9 mouse cellular contexts compared by ENCODE assay signal in genomic region chr14:116927341-116928315, GRCm38 (mm10). TPM values are rescaled to one million over a fixed set of nuclear protein-coding genes. Genes with fewer than 3 reads are reported as not detected.
A peak's percentile ranks its signal among the peaks of the same experiment; 100 is the strongest.
DNase-seq lines count a peak whose midpoint lies in the region; ATAC-seq and TF ChIP-seq lines count a peak whose summit lies in the region.
"Had no signal": no experiment of that assay in that cellular context is flagged by ENCODE, and none has a peak within 500 bp of the region (broad histone marks: within the 10 kb centered on the region; RNA-seq: fewer than 3 reads in every experiment).

No protein-coding gene starts in this region.

- H3K9me3 ChIP-seq in ES-E14 (ENCODE audit: control insufficient read depth, insufficient read depth, low read depth, low read length), result no peaks in the 10 kb centered on the region
- H3K9me3 ChIP-seq in heart, embryonic 14.5 days (ENCODE audit: control insufficient read depth, low read length), result no peaks in the 10 kb centered on the region
- no peaks in the 10 kb centered on the region for H3K9me3 ChIP-seq in liver, embryonic 14.5 days (ENCODE audit: control insufficient read depth, low read length)

- H3K4me1 ChIP-seq in ES-E14 (ENCODE audit: control insufficient read depth in 2 of 2, insufficient read depth in 2 of 2, low read length in 2 of 2, poor library complexity in 1 of 2), result no peaks in the 10 kb centered on the region
- 0 out of 4 replicates have a peak, but pooled peaks cover 0 to 3% of the 10 kb centered on the region in 2 experiments for H3K4me1 ChIP-seq in heart, embryonic 14.5 days (ENCODE audit: control insufficient read depth in 2 of 2, insufficient read depth in 2 of 2, low read length in 2 of 2)
- H3K4me1 ChIP-seq in liver, embryonic 14.5 days (replicated peaks; ENCODE audit: control insufficient read depth in 2 of 2, insufficient read depth in 2 of 2, low read length in 1 of 2), result no peaks in the 10 kb centered on the region

- H3K9ac ChIP-seq in ES-E14 (ENCODE audit: insufficient read depth, low read depth, low read length, poor library complexity, severe bottlenecking), result no peak overlapping the region
- peak overlapping the region; percentile 77 for H3K9ac ChIP-seq in heart, embryonic 14.5 days (ENCODE audit: low read length)
- no peak overlapping the region for H3K9ac ChIP-seq in liver, embryonic 14.5 days (replicated peaks)

- peak overlapping the region; percentile 100 for H3K4me2 ChIP-seq in heart, embryonic 14.5 days (ENCODE audit: low read length)
- peak overlapping the region; percentile 28 for H3K4me2 ChIP-seq in liver, embryonic 14.5 days (ENCODE audit: low read depth)

- in situ Hi-C loops in ES-E14 (cut with MboI; ENCODE audit: low sequenced_read_pairs in 2 of 2, unreplicated experiment in 2 of 2), result no loop called here

- no peak for TF ChIP-seq CTCF in liver, embryonic 14.5 days (IDR thresholded peaks at IDR 0.05; ENCODE audit: low read depth)

- H3K27ac ChIP-seq in ES-E14 (ENCODE audit: insufficient read depth, low read depth, low read length, poor library complexity, severe bottlenecking), result no peak overlapping the region
- peak overlapping the region in 1 of 2 experiments; percentile 77; a peak in 1 of 4 replicates for H3K27ac ChIP-seq in heart, embryonic 14.5 days (replicated peaks in 1 of 2; ENCODE audit: control insufficient read depth in 1 of 2, insufficient read depth in 1 of 2, low read depth in 2 of 2, low read length in 2 of 2)
- no peak overlapping the region for H3K27ac ChIP-seq in liver, embryonic 14.5 days
- H3K27ac ChIP-seq: macrophage had no signal

- H3K4me3 ChIP-seq in ES-E14 (ENCODE audit: insufficient read depth in 1 of 2, low read depth in 1 of 2, low read length in 2 of 2, poor library complexity in 1 of 2, severe bottlenecking in 1 of 2), result peak overlapping the region; percentile 73 to 80
- peak overlapping the region; percentile 64 to 72 for H3K4me3 ChIP-seq in heart, embryonic 14.5 days (ENCODE audit: control insufficient read depth in 1 of 2, insufficient read depth in 1 of 2, low read depth in 1 of 2, low read length in 2 of 2)
- peak overlapping the region; percentile 49 to 51 for H3K4me3 ChIP-seq in liver, embryonic 14.5 days (ENCODE audit: insufficient read depth in 1 of 2, low read depth in 2 of 2, low read length in 2 of 2)

- no peak for ATAC-seq in heart, embryonic 14.5 days (ENCODE audit: insufficient number of reproducible peaks, insufficient read depth, low FRiP score, low read depth)
- ATAC-seq in liver, embryonic 14.5 days (ENCODE audit: insufficient read depth), result no peak

- H3K36me3 ChIP-seq in ES-E14 (ENCODE audit: control insufficient read depth, insufficient read depth, low read length, poor library complexity, severe bottlenecking), result no peaks in the 10 kb centered on the region
- no peaks in the 10 kb centered on the region for H3K36me3 ChIP-seq in heart, embryonic 14.5 days (ENCODE audit: control insufficient read depth, insufficient read depth, low read length)
- no peaks in the 10 kb centered on the region for H3K36me3 ChIP-seq in liver, embryonic 14.5 days (replicated peaks; ENCODE audit: control insufficient read depth, insufficient read depth, low read depth)

- peaks cover 6% of the 10 kb centered on the region for H3K27me3 ChIP-seq in heart, embryonic 14.5 days (ENCODE audit: control insufficient read depth, insufficient read depth, low read length)
- peaks cover 18% of the 10 kb centered on the region for H3K27me3 ChIP-seq in liver, embryonic 14.5 days (ENCODE audit: control insufficient read depth, insufficient read depth, low read length)

- no peak for TF ChIP-seq EP300 in liver, embryonic 14.5 days (IDR thresholded peaks at IDR 0.05; ENCODE audit: low read depth)

- DNase-seq in 3T3-L1 (ENCODE audit: low read depth, low spot score), result peak; percentile 62
- DNase-seq in ES-E14 (ENCODE audit: low read depth, low spot score), result no peak
- DNase-seq in liver, embryonic 14.5 days (ENCODE audit: low read depth in 3 of 3, low spot score in 3 of 3), result no peak
- no peak for DNase-seq in thymus, postnatal 10 days (ENCODE audit: low spot score in 2 of 2)
- DNase-seq in urinary bladder, postnatal 25 days (ENCODE audit: low spot score), result no peak
- no peak for DNase-seq in cerebellum, postnatal 36 days
- DNase-seq in cerebellum, adult 11 months, result no peak

- WGBS in heart, embryonic 14.5 days, result 6% methylated on average over 21 of the region's 21 CpGs
- WGBS in liver, embryonic 14.5 days (ENCODE audit: insufficient replicate concordance), result 3% methylated on average over 21 of the region's 21 CpGs

TF ChIP-seq in ES-E14, 5 proteins besides CTCF, POLR2A, EP300 and RAD21:
- no peak for TF ChIP-seq ZNF384 (IDR thresholded peaks at IDR 0.05; ENCODE audit: low read depth, low read length)
- no peak for TF ChIP-seq ZC3H11A (IDR thresholded peaks at IDR 0.05; ENCODE audit: borderline replicate concordance, low read depth, low read length)
- TF ChIP-seq HCFC1 (IDR thresholded peaks at IDR 0.05; ENCODE audit: borderline replicate concordance, insufficient read depth, low read length), result no peak
- no peak for TF ChIP-seq CHD2 (IDR thresholded peaks at IDR 0.05; ENCODE audit: low read depth, low read length)
- no peak for TF ChIP-seq MAFK (IDR thresholded peaks at IDR 0.05; ENCODE audit: insufficient read depth, low read depth, low read length)

RNA-seq across cellular contexts. Expression of gene Gpc6, which starts 2.5 kb away (rescaled TPM):
- total RNA-seq in ES-E14 (2012; rRNA removed), result 3.2 and 3.3 TPM in 2 replicates
- polyA plus RNA-seq in heart, embryonic 14.5 days (2014; fragmentation: Nextera tagmentation; extraction: Ambion mirVana), result 12.3 and 14.5 TPM in 2 replicates
- 0.88 and 0.97 TPM in 2 replicates for polyA plus RNA-seq in liver, embryonic 14.5 days (2012; rRNA removed)
- 2.3 and 2.6 TPM in 2 replicates for polyA plus RNA-seq in liver, embryonic 14.5 days (2014; fragmentation: Nextera tagmentation; extraction: Ambion mirVana)
- polyA plus RNA-seq: macrophage had no signal
